Mouse (Mus musculus): ENCODE results near the gene Fkbp1a. TPM values are rescaled to one million over a fixed set of nuclear protein-coding genes. Genes with fewer than 3 reads are reported as not detected.

The Fkbp1a gene
- polyA plus RNA-seq (2012; rRNA removed), result 191 and 257 TPM in 2 replicates

DNA sequence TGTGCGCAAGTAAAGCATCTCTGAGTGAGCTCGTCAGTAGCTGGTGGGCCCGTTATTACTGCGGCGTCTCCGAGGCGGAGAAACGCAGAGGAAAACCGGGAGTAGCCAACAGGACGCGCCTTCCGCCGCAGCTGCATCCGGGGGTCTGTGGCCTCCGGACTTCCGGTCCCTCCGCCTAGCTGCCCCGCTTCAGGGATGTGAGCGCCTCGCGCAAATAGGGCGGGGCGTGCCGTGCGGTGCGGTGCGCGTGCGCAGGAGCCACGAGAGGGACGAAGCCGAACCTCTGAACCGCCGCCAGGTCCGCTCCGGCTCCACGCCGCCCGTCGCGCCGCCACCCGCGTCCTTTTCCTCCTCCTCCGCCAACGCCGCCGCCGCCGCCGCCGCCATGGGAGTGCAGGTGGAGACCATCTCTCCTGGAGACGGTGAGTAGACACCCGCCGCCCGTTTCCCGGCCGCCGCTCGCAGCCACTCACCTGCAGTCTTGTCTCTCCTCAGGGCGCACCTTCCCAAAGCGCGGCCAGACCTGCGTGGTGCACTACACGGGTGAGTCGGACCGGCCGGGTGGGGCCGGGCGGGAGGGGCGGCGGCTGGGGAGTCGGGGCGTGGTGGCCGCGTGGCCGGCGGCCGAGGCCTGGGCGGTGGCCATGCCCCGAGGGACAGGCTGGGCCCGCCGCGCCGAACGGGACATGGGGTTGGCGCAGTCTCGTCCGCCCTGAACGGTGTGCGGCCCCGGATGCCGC is at the start of gene Fkbp1a:
Fkbp1a (plus strand) TSS at position 161 of the 740 bp plus-strand sequence.

GRCm38 (mm10) chr2:151494035-151494803 is 48.1 kb upstream of the Fkbp1a start, which contains the start of gene Nsfl1c:
Gene Nsfl1c, plus strand, starts transcription at chr2:151494182.

GRCm38 (mm10) chr2:151571873-151572700 is 29.8 kb downstream of the Fkbp1a start, which contains the start of gene Sdcbp2:
Gene Sdcbp2, plus strand, starts transcription at chr2:151572622.

Other genes starting within 250 kb of the Fkbp1a start
- gene 4921509C19Rik, start 66.3 kb upstream of the Fkbp1a start, polyA plus RNA-seq (2012; rRNA removed), result not detected in 2 replicates
- 259 and 263 TPM in 2 replicates for gene Nsfl1c, start 48.3 kb upstream of the Fkbp1a start, polyA plus RNA-seq (2012; rRNA removed)
- gene Sdcbp2, start 30.1 kb downstream of the Fkbp1a start, polyA plus RNA-seq (2012; rRNA removed), result 0.80 and 1.2 TPM in 2 replicates
- 2.7 and 2.8 TPM in 2 replicates for gene Snph, start 90.1 kb downstream of the Fkbp1a start, polyA plus RNA-seq (2012; rRNA removed)
- 0.02 and 0.05 TPM in 2 replicates for gene Rad21l, start 126.0 kb downstream of the Fkbp1a start, polyA plus RNA-seq (2012; rRNA removed)
- gene Tmem74b, start 159.5 kb downstream of the Fkbp1a start, polyA plus RNA-seq (2012; rRNA removed), result 3.3 and 3.8 TPM in 2 replicates
- gene Psmf1, start 201.7 kb downstream of the Fkbp1a start, polyA plus RNA-seq (2012; rRNA removed), result 26.2 and 37.1 TPM in 2 replicates